Mouse (Mus musculus): Measurements from ENCODE around the gene Csnk1e. TPM values are rescaled to one million over a fixed set of nuclear protein-coding genes. Genes with fewer than 3 reads are reported as not detected.

Csnk1e gene
- polyA plus RNA-seq, 1 experiment: 122 TPM

GRCm38 (mm10) chr15:79370281-79370843, 85.0 kb downstream of the Csnk1e start:
- WGBS: 65% methylated on average over 7 of the region's 7 CpGs
- no peaks in the 10 kb centered on the region for H3K27me3 ChIP-seq (ENCODE audit: control insufficient read depth, insufficient read depth, low read length)
- no peak overlapping the region for H3K27ac ChIP-seq (ENCODE audit: insufficient read depth, low read length)
- H3K4me1 ChIP-seq (ENCODE audit: control insufficient read depth, insufficient read depth, low read length): no peaks in the 10 kb centered on the region
- DNase-seq: no peak
- no peak for TF ChIP-seq POLR2A (IDR thresholded peaks at IDR 0.05; ENCODE audit: borderline replicate concordance, insufficient read depth, low read length)
- no peak for TF ChIP-seq CTCF (IDR thresholded peaks at IDR 0.05; ENCODE audit: borderline replicate concordance, insufficient read depth, low read depth, low read length)
- no peak overlapping the region for H3K4me3 ChIP-seq (replicated peaks; ENCODE audit: insufficient read depth, low read depth, low read length)

- Histone ChIP-seq H3K4me1 (ENCODE audit: control insufficient read depth, insufficient read depth, low read length) (no peaks in the 10 kb centered on the region), H3K27ac (ENCODE audit: insufficient read depth, low read length) (no peak overlapping the region), H3K27me3 (ENCODE audit: control insufficient read depth, insufficient read depth, low read length) (no peaks in the 10 kb centered on the region), H3K4me3 (replicated peaks; ENCODE audit: insufficient read depth, low read depth, low read length) (no peak overlapping the region)
- 61% methylated on average over 15 of the region's 15 CpGs for WGBS
- TF ChIP-seq CTCF (IDR thresholded peaks at IDR 0.05; ENCODE audit: borderline replicate concordance, insufficient read depth, low read depth, low read length) (no peak), POLR2A (IDR thresholded peaks at IDR 0.05; ENCODE audit: borderline replicate concordance, insufficient read depth, low read length) (no peak)
- no peak for DNase-seq
These were observed 85.7 kb downstream of the Csnk1e start for GRCm38 (mm10) chr15:79369452-79370280.

DNA sequence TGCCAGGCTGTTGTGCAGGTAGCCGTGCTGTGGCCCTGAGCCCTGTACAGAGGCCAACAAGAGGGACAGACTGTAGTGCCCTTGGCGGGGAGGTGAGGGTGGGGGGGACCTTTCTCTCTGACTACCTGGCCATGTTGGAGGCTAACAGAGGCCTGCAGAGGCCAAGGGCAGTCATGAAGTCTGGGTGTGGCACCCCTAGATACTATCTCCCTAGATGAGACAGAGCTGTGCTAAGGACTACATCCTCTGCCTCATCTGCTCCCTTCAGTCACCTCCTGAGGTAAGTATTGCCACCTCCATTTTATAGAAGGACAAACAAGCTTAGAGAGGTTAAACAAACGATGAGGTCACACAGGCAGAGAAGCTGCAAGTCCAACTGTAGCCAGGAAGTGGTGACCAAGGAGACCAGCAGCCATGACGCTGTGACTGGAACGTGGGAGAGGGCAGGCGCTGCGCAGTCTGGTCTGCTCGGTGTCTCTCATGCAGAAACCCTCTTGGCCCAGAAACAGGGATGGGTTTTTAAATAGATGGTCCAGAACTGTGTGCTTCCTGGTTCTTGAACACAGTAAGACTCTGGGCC, 86.4 kb downstream of the Csnk1e start:
- H3K27ac ChIP-seq (ENCODE audit: insufficient read depth, low read length): no peak overlapping the region
- no peaks in the 10 kb centered on the region for H3K4me1 ChIP-seq (ENCODE audit: control insufficient read depth, insufficient read depth, low read length)
- TF ChIP-seq POLR2A (IDR thresholded peaks at IDR 0.05; ENCODE audit: borderline replicate concordance, insufficient read depth, low read length) (no peak), CTCF (IDR thresholded peaks at IDR 0.05; ENCODE audit: borderline replicate concordance, insufficient read depth, low read depth, low read length) (no peak)
- no peak overlapping the region for H3K4me3 ChIP-seq (replicated peaks; ENCODE audit: insufficient read depth, low read depth, low read length)
- WGBS: 83% methylated on average over 8 of the region's 8 CpGs
- DNase-seq: no peak
- H3K27me3 ChIP-seq (ENCODE audit: control insufficient read depth, insufficient read depth, low read length): no peaks in the 10 kb centered on the region

GRCm38 (mm10) chr15:79368313-79368811, 87.0 kb downstream of the Csnk1e start:
- TF ChIP-seq CTCF (IDR thresholded peaks at IDR 0.05; ENCODE audit: borderline replicate concordance, insufficient read depth, low read depth, low read length) (no peak), POLR2A (IDR thresholded peaks at IDR 0.05; ENCODE audit: borderline replicate concordance, insufficient read depth, low read length) (no peak)
- H3K27ac ChIP-seq (ENCODE audit: insufficient read depth, low read length): no peak overlapping the region
- 56% methylated on average over 14 of the region's 14 CpGs for WGBS
- DNase-seq: no peak
- no peak overlapping the region for H3K4me3 ChIP-seq (replicated peaks; ENCODE audit: insufficient read depth, low read depth, low read length)
- no peaks in the 10 kb centered on the region for H3K27me3 ChIP-seq (ENCODE audit: control insufficient read depth, insufficient read depth, low read length)
- no peaks in the 10 kb centered on the region for H3K4me1 ChIP-seq (ENCODE audit: control insufficient read depth, insufficient read depth, low read length)

Other genes starting within 250 kb of the Csnk1e start
- 93.1 and 95.8 TPM in 2 replicates for gene Pick1, start 226.4 kb downstream of the Csnk1e start, polyA plus RNA-seq (2012; rRNA removed)
- 0.33 and 0.67 TPM in 2 replicates for gene Gm49486, start 226.2 kb downstream of the Csnk1e start, polyA plus RNA-seq (2012; rRNA removed)
- 0.47 and 1.7 TPM in 2 replicates for gene Slc16a8, start 200.8 kb downstream of the Csnk1e start, polyA plus RNA-seq (2012; rRNA removed)
- 0.21 and 0.52 TPM in 2 replicates for gene Baiap2l2, start 170.0 kb downstream of the Csnk1e start, polyA plus RNA-seq (2012; rRNA removed)
- gene Pla2g6, start 127.2 kb downstream of the Csnk1e start, polyA plus RNA-seq (2012; rRNA removed): 26.1 and 27.3 TPM in 2 replicates
- 0.78 and 0.80 TPM in 2 replicates for gene Maff, start 108.9 kb downstream of the Csnk1e start, polyA plus RNA-seq (2012; rRNA removed)
- gene Tmem184b, start 52.0 kb downstream of the Csnk1e start, polyA plus RNA-seq (2012; rRNA removed): 88.5 and 95.4 TPM in 2 replicates
- 0.82 and 1.5 TPM in 2 replicates for gene Kcnj4, start 49.7 kb upstream of the Csnk1e start, polyA plus RNA-seq (2012; rRNA removed)
- gene Kdelr3, start 60.8 kb upstream of the Csnk1e start, polyA plus RNA-seq (2012; rRNA removed): 1.7 and 2.5 TPM in 2 replicates
- gene Ddx17, start 91.2 kb upstream of the Csnk1e start, polyA plus RNA-seq (2012; rRNA removed): 414 and 429 TPM in 2 replicates
- gene Dmc1, start 149.5 kb upstream of the Csnk1e start, polyA plus RNA-seq (2012; rRNA removed): 1.2 and 1.4 TPM in 2 replicates
- gene Fam227a, start 203.4 kb upstream of the Csnk1e start, polyA plus RNA-seq (2012; rRNA removed): 8.5 and 9.5 TPM in 2 replicates
- 30.3 and 32.3 TPM in 2 replicates for gene Cby1, start 203.6 kb upstream of the Csnk1e start, polyA plus RNA-seq (2012; rRNA removed)
- 99.9 and 106 TPM in 2 replicates for gene Tomm22, start 215.3 kb upstream of the Csnk1e start, polyA plus RNA-seq (2012; rRNA removed)
- 43.8 and 45.0 TPM in 2 replicates for gene Josd1, start 232.4 kb upstream of the Csnk1e start, polyA plus RNA-seq (2012; rRNA removed)
- 52.5 and 59.5 TPM in 2 replicates for gene Gtpbp1, start 235.3 kb upstream of the Csnk1e start, polyA plus RNA-seq (2012; rRNA removed)

Measured in cerebellum, adult 2 months (tissue).